Mouse (Mus musculus): Measurements from ENCODE around the gene Vamp2.

DNA sequence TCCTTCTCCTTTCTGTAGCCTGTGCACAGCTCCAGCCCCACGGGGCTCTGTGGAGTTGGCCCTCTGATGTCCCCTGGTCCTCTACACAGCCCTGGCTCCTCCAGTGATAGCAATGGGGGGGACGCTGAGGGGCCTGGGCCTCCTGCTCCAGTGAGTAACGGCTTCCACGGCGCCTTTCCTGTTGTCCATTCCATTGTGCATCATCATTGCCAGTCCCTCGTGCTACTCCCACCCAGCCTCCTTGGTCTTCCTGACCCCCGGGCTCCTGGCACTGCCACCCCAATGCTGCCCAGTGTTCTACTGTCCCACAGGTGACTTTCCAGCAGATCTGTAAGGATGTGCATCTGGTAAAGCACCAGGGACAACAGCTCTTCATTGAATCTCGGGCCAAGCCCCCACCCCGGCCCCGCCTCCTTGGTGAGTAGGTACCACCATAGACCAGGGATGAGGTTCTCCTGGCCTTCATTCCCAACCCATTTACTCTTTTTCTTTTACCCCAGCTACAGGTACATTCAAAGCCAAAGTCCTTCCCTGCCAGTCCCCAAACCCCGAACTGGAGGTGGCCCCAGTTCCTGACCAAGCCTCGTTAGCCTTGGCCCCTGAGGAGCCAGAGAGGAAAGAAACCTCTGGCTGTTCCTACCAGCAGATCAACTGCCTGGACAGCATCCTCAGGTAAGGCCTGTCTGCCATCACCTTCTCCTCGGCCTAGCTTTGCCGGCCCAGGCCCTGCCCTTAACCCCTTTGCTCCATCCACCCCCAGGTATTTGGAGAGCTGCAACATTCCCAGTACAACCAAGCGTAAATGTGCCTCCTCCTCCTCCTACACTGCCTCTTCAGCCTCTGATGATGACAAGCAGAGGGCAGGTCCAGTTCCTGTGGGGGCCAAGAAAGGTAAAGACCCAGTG lies 15.5 kb downstream of the Vamp2 start:
- TF ChIP-seq CTCF (IDR thresholded peaks at IDR 0.05; ENCODE audit: low read depth), result no peak
- TF ChIP-seq EP300 (optimal IDR thresholded peaks at IDR 0.05), result no peak

All from stomach, postnatal 0 days (tissue).